Mouse (Mus musculus) neural tube, embryonic 10.5 days (tissue): Measurements from ENCODE around the gene Pstpip1.

Experiments used
- DNase-seq: peaks from one replicate; pipeline ENCODE4 v3.0.0-alpha.2; 2017; ENCODE audit warnings: low spot score; ENCODE audit errors: extremely low spot score

Pstpip1 gene

DNA sequence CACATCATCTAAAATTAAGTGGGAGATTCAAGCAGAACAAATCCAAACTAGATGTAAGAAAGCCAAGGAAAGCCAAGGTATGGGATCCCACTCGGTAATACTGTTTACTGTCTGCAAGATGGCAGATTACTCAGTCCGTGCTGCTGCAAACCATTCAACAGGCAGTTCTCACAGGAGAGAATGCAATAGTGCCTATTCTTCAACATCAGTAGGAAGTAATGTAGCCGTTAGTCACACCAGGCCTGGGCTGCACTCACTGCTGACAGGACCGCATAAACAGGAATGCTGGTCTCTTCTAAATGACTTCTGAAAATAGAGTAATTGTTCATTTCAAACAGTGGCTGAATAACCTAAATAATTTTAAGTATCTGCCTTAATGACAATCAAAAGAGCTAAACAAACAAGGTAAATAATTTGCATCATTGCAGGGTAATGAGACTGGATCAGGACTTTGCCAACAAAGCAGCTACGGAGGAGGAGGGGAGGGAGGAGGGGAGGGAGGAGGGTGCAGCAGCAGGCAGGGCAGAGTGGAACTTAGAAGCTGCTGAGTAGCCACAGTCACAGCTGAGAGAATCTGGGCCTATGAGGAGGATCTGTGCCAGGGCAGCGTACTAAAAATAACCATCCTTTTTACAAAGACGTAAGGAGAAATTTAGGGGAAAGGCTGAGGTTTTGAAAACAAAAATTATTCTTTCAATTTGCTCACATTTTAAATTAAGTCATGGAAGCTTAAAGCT lies 62.2 kb downstream of the Pstpip1 start:
- no peak for DNase-seq

DNA sequence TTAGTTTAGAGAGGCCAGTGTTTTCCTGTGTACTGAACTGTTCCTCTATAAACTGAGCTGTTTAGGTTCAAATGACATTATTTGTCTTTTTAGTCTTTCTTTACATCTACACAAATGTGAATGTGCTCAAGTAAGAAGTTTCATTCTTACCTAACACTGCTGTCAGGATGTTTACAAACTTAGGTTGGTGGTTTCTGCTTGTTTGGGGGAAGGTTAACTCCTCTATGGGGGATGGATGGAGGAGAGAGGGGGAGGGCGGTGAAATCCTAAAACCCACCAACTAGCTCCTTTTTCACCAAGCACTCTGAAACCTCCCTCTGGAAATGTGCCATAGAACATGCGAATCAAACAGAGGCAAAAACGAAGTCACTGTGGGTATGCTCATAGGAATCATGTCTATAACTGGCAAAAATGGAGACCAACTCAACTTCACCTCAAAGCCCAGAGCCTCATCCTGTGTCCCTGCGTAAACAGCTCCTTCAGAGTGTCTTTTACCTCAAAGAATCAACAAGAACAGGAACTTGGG lies 62.8 kb downstream of the Pstpip1 start:
- DNase-seq, result no peak

DNA sequence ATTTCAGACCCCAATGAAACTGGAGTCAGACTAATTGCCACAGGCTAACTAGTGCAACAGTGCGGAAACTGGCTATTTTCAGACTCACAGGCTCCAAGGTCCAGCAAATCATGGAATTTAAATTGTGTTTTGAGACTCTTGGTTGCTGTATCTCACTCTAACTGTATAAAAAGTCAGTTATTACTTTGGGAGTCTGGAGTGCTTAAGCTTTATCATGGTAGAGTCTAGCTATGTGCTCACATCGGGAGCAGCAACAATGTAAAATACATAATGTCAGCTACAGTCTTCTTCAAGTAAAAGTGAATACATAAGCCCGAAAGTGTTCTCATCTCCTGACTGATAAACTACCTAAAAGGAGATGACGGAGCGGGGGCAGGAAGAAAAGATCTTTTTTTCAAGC lies 64.8 kb downstream of the Pstpip1 start:
- no peak for DNase-seq

DNA sequence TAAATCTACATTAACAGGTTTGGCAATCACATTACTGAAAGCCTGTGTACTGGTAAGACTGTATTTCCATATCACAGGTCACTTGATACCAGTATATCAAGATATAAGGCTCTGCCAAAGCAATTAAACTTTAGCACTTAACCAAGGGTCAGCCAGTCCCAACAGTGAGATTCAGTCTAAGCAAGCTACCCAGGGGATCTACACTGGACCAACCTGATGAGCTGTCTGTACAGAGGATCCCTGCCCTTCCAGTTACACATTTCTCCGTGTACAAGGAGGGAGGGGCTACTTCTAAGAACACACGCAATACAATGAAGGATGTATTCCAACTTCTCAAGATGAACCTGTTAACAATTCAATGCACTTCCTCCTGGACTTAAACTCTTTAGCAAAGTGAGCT lies 68.3 kb downstream of the Pstpip1 start:
- DNase-seq, result no peak

DNA sequence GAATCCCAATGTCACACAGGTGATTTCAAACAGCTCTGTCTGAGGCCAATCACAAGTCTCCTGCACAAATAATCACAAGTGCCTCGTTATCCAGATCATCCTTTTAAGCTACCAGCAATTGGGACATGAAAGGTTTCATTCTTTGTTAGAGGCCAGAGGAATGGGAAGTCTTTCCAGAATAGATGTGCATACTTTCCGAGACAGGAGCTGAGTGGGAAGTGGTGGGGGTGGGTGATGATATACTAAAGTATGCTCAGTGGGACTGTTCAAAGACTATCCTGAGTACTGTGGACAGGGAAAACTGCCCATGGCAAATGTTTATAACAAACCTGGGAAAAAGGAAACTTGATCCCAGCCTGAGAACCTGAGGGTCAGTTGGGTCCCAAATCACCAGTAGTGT lies 69.7 kb downstream of the Pstpip1 start:
- no peak for DNase-seq

DNA sequence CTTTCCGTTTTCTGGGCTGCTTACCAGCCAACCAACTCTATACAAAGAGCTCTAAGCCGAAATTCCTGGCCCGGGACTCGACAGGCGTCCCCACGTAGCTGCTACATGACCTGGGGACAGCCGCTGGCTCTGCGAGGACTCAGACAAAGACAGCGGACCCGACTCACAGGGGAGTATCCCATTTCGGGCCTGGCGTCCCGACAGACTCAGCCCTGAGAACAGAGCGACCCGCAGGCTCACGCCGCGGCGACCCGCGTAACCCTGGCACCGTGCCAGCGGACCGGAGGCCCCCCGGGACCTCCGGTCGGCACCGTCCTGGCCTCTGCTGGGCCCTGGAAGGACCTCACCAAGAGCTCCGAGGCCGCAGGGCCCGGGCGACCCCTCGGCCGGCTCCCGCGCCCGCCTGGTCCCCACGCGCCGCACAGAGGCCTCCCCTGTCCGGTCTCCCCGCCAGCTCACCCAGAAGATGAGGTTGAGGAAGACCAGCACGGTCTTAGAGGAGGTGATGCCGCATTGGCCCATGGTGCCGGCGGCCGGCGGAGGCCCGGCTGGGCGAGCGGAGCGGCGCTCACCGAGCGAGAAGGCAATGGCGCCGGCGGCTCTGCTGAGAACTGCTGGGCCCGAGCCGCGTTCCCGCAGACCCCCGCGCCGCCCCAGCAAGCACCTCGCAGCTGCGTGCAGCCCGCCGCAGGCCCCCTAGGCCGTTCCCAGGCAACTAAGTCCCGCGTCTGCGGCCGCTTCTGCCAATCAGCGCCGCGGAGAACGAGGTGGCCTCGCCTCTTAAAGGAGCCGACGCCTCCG lies 70.8 kb downstream of the Pstpip1 start:
- peak; percentile 91 for DNase-seq

DNA sequence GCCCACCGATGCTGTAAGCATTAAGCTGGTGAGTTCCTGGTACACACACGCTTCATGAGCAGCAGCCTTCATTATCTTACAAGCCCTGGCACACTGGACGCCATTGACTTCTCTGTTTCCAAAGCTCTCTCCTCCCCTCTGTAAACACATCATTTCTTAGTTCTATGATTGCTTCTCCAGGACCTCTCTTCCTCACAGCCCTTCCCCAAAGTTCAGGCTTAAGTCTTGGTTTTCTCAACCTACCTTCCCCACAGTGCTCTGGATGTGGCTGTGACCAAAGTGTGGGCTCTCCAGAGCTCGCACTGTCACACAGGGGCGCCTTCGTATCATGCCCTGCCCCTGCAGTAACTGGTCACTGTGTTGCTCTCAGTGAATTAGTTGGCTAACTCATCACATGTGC lies 75.6 kb downstream of the Pstpip1 start, which contains the start of gene Tspan3:
TSS of gene Tspan3 (minus strand) at position 101 of the 400 bp plus-strand sequence.
- no peak for DNase-seq

DNA sequence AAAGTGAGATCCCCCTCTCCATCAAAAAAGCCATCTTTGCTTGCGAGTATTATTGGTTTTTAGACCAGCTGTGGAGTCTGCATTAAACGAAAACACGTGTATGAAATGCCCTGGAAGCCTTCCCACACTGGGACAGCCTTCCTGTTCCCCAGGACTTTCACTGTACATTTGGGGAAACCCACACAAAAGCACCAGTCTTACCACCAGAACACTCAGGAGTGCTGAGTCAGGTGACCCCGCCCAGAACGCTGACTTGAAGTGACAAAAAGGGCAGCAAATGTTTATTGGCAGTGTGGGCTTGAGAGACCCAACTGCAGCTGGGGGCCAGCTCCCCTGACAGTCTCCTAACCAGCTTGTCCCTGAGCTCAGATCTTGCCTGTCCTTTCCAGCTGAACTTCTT lies 76.4 kb downstream of the Pstpip1 start:
- DNase-seq, result no peak

DNA sequence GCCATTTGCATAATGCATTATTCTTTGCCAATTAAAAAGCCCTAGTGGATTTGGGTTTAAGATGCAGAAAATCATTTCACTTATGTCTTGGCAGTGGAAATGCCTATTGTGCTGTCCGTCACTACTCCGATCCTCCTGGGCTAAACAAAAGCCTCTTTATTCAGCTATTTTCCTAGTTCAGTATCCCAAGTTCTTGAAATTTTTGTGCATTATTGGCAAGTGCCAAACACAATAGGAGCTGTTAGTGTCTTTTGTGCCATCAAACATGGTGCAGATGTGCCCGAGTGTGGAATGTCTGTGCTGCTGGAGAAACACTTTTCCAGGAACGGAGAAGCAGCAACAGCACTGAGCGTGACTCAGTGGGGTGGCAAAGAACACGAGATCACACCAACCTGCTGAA lies 77.9 kb downstream of the Pstpip1 start:
- no peak for DNase-seq

DNA sequence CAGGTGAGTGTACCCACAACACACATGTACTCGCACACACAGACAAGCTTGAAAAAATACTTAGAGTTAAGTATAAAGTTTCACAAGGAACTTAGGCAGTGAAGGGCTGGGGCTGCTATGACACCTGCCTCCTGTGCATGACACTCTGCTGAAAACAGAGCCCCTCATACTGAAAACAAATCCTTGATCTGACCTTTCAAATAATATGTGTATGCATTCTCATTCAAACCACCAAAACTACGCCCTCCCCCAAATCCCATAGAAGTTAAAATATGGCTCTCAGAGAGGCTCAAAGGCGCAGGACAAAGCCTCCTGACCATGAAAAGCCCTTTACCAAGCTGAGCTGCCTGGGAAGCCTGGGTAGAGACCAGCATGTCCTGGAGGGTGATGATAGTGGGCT lies 85.6 kb downstream of the Pstpip1 start:
- no peak for DNase-seq

DNA sequence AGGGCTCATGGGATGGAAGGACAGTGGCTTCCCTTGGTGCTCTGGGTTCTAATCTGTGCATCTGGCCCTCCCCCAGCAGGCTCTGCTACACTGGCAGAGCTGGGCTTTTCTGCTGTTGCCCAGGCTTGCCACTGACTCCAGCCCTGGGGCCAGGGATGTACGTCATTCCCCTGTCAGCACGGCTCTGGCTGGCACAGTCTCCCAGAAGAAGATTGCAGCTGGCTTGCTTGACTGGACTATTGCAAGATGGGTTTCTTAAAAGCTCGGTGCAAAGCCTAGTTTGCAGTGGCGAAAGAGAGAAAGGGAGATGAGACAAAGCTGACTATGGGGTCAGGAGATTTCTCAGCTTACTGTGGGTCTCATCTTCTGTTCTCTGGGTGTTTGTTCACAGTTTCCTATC lies 87.6 kb downstream of the Pstpip1 start:
- no peak for DNase-seq
